Mouse (Mus musculus): ENCODE results near the gene Polr2l. TPM values are rescaled to one million over a fixed set of nuclear protein-coding genes. Genes with fewer than 3 reads are reported as not detected.

Gene Polr2l
- 41.7 and 43.9 TPM in 2 replicates for polyA plus RNA-seq (2015; fragmentation: Nextera tagmentation; extraction: Ambion mirVana)

DNA sequence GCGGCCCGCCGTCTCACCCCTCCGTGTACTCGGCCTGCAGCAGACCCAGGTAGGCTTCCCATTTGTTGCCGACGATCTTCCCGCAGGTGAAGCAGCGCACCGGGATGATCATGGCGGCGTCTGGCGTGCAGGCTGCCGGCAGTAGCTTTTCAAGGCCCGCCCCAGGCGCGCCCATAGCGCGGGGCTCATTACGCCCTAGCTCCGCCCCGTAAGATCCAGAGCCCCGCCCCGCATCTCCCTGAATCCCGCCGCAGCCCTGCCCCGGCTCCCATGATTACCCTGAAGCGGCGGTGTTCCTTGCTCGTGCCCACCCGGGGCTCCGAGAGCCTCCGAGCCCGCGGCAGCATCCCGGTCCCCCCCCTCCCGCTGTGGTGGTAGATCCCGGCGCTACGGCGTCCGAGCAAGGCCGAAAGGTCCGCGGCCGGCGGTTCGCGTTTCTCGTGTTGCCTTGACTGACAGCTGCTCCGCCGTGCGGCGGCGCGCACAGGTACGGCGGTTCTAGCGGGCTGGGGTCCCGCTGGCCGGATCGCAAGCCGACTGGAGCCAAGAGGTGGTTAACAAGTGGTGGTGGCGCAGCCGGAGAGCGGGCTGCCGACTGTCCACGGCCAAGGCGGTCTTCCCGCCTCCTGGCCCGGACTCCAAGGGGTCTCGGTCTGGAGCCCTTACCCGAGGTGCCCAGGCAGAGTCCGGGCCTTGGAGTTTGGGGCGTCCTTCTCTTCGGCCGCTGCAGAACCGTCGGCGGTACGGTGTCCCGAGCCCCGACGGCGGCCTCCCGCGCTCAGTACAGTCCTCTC is at the start of gene Polr2l, which contains the start of gene Tspan4:
Gene Polr2l, minus strand, starts transcription at position 122 of the 794 bp plus-strand sequence.
Gene Tspan4, plus strand, starts transcription at position 230 of the 794 bp plus-strand sequence.
- ATAC-seq (ENCODE audit: insufficient read depth): peak; percentile 75

GRCm38 (mm10) chr7:141524271-141524670 is 49.3 kb upstream of the Polr2l start:
- H3K4me3 ChIP-seq (replicated peaks): no peak overlapping the region
- H3K27ac ChIP-seq (replicated peaks): no peak overlapping the region
- no peak overlapping the region for H3K9ac ChIP-seq
- 68% methylated on average over 4 of the region's 4 CpGs for WGBS (ENCODE audit: insufficient replicate concordance)
- H3K9me3 ChIP-seq (replicated peaks): no peaks in the 10 kb centered on the region
- peaks cover 20% of the 10 kb centered on the region for H3K4me1 ChIP-seq (replicated peaks)
- no peaks in the 10 kb centered on the region for H3K27me3 ChIP-seq
- no peak overlapping the region for H3K4me2 ChIP-seq
- H3K36me3 ChIP-seq (replicated peaks): peaks cover 73% of the 10 kb centered on the region
- no peak for ATAC-seq (ENCODE audit: insufficient read depth)

More for the DNA sequence above, at the start of gene Polr2l, which contains the start of gene Tspan4:
- peak within 1 kb of the TSS; percentile 99 for H3K4me2 ChIP-seq
- H3K36me3 ChIP-seq (replicated peaks): peaks cover 30% of the 10 kb centered on the region
- H3K4me3 ChIP-seq (replicated peaks): peak within 1 kb of the TSS; percentile 74
- WGBS (ENCODE audit: insufficient replicate concordance): under 1% methylated on average over 87 of the region's 87 CpGs
- H3K9me3 ChIP-seq (replicated peaks): no peaks in the 10 kb centered on the region
- H3K4me1 ChIP-seq (replicated peaks): peaks cover 61% of the 10 kb centered on the region
- no peaks in the 10 kb centered on the region for H3K27me3 ChIP-seq
- H3K9ac ChIP-seq: peak within 1 kb of the TSS; percentile 81
- H3K27ac ChIP-seq (replicated peaks): peak within 1 kb of the TSS; percentile 91

DNA sequence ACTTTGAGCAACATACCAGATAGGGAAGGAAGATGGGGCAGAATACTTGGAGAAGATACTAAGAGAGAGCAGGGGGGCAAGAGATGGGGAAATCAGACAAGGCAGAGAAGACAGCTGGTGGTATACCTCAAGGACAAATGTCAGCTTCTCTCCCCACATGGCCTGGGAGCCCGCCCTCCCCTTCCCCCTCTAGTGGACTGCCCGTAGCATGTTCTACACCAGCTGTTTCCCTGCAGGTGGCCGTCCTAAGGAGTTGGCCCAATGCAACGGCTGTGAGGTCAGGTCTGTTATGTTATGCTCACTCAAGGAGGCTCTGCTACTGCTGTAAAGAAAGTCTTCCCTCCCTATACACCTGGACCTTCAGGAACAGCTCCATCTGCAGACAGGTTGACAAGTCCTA is 48.1 kb upstream of the Polr2l start:
- no peaks in the 10 kb centered on the region for H3K9me3 ChIP-seq (replicated peaks)
- H3K27me3 ChIP-seq: no peaks in the 10 kb centered on the region
- H3K4me2 ChIP-seq: no peak overlapping the region
- no peak overlapping the region for H3K9ac ChIP-seq
- H3K4me1 ChIP-seq (replicated peaks): peaks cover 21% of the 10 kb centered on the region
- no peak for ATAC-seq (ENCODE audit: insufficient read depth)
- H3K36me3 ChIP-seq (replicated peaks): peaks cover 67% of the 10 kb centered on the region
- H3K27ac ChIP-seq (replicated peaks): no peak overlapping the region
- H3K4me3 ChIP-seq (replicated peaks): no peak overlapping the region
- 54% methylated on average over 4 of the region's 4 CpGs for WGBS (ENCODE audit: insufficient replicate concordance)

DNA sequence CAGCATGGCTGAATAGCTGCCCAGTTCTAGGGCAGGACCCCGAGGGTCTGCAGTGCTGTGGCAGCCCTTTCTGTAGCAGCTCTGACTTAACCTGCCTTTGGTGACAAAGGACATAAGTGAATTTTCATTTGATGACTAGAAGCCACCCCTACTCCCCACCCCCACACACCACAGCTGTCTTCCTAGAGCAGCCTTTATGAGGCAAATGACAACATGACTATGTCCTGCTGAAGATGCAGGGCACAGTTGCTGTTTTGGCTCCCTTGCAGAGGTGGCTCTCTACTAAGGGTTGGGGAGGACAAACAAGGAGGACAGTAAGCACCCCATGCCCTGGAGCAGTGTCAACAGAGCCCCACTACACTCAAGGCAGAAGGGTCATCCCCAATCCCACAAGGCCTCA is 44.9 kb upstream of the Polr2l start:
- H3K36me3 ChIP-seq (replicated peaks): peaks cover 62% of the 10 kb centered on the region
- no peak for ATAC-seq (ENCODE audit: insufficient read depth)
- 58% methylated on average over 1 of the region's 1 CpGs for WGBS (ENCODE audit: insufficient replicate concordance)
- no peaks in the 10 kb centered on the region for H3K9me3 ChIP-seq (replicated peaks)
- peaks cover 33% of the 10 kb centered on the region for H3K4me1 ChIP-seq (replicated peaks)
- H3K9ac ChIP-seq: no peak overlapping the region
- H3K4me3 ChIP-seq (replicated peaks): no peak overlapping the region
- H3K27ac ChIP-seq (replicated peaks): no peak overlapping the region
- no peaks in the 10 kb centered on the region for H3K27me3 ChIP-seq
- no peak overlapping the region for H3K4me2 ChIP-seq

GRCm38 (mm10) chr7:141518926-141519325 is 44.0 kb upstream of the Polr2l start:
- peak overlapping the region; percentile 31; the same call in 1 of the 2 replicates for H3K9ac ChIP-seq
- H3K36me3 ChIP-seq (replicated peaks): peaks cover 60% of the 10 kb centered on the region
- H3K27me3 ChIP-seq: no peaks in the 10 kb centered on the region
- ATAC-seq (ENCODE audit: insufficient read depth): peak; percentile 78
- H3K4me1 ChIP-seq (replicated peaks): peaks cover 33% of the 10 kb centered on the region
- H3K4me2 ChIP-seq: peak overlapping the region; percentile 11; the same call in 1 of the 2 replicates
- H3K9me3 ChIP-seq (replicated peaks): no peaks in the 10 kb centered on the region
- H3K4me3 ChIP-seq (replicated peaks): no peak overlapping the region
- 14% methylated on average over 3 of the region's 3 CpGs for WGBS (ENCODE audit: insufficient replicate concordance)
- H3K27ac ChIP-seq (replicated peaks): peak overlapping the region; percentile 72

DNA sequence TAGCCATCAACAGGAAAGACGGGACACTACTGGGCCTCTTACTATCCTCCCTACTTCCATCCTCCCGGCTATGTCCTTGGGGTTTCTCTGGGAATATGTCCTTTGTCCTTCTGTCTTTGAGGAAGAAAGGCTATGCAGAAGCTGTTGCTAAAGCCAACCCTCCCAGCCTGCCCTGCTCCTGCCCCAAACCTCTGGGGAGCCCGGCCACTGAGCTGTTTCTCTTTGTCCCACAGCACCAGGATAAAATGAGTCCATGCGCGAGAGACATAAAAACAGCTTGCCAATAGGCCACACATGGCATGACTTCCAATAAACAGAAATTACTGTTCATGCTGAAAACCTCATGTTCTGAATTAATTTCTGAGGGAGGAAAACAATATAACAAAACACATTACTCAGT is 43.4 kb upstream of the Polr2l start:
- no peak for ATAC-seq (ENCODE audit: insufficient read depth)
- H3K9ac ChIP-seq: no peak overlapping the region
- no peaks in the 10 kb centered on the region for H3K9me3 ChIP-seq (replicated peaks)
- H3K4me2 ChIP-seq: no peak overlapping the region
- peaks cover 33% of the 10 kb centered on the region for H3K4me1 ChIP-seq (replicated peaks)
- H3K4me3 ChIP-seq (replicated peaks): no peak overlapping the region
- H3K27ac ChIP-seq (replicated peaks): peak overlapping the region; percentile 72
- H3K27me3 ChIP-seq: no peaks in the 10 kb centered on the region
- H3K36me3 ChIP-seq (replicated peaks): peaks cover 60% of the 10 kb centered on the region
- WGBS (ENCODE audit: insufficient replicate concordance): 86% methylated on average over 5 of the region's 5 CpGs

DNA sequence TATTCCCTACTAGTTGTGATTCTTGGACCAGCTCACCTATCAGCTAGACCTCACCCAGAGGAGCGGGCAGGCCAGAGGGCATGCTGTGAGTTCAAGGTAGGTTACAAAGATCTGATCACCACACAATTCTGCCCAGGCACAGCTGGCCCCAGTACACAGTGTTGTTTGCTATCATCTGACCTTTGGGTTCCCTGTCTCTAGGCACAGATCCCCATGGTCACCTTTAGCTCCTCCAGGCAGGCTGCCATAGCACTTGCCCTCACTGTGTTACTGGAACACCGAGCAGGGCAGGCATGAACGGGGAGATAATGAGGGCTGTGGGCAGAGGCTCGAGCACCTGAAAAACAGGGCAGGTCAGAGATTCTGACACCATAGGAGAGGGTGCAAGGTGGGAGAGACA is 42.7 kb upstream of the Polr2l start:
- Histone ChIP-seq H3K27ac (replicated peaks) (peak overlapping the region; percentile 64), H3K4me3 (replicated peaks) (no peak overlapping the region), H3K27me3 (no peaks in the 10 kb centered on the region), H3K4me1 (replicated peaks) (peaks cover 33% of the 10 kb centered on the region), H3K36me3 (replicated peaks) (peaks cover 64% of the 10 kb centered on the region), H3K4me2 (no peak overlapping the region), H3K9ac (no peak overlapping the region), H3K9me3 (replicated peaks) (no peaks in the 10 kb centered on the region)
- 47% methylated on average over 4 of the region's 4 CpGs for WGBS (ENCODE audit: insufficient replicate concordance)
- peak; percentile 47 for ATAC-seq (ENCODE audit: insufficient read depth)

- 80% methylated on average over 8 of the region's 8 CpGs for WGBS (ENCODE audit: insufficient replicate concordance)
- Histone ChIP-seq H3K9ac (no peak overlapping the region), H3K36me3 (replicated peaks) (peaks cover 73% of the 10 kb centered on the region), H3K27ac (replicated peaks) (no peak overlapping the region), H3K4me2 (no peak overlapping the region), H3K9me3 (replicated peaks) (no peaks in the 10 kb centered on the region), H3K4me1 (replicated peaks) (peaks cover 48% of the 10 kb centered on the region), H3K4me3 (replicated peaks) (no peak overlapping the region), H3K27me3 (no peaks in the 10 kb centered on the region)
- ATAC-seq (ENCODE audit: insufficient read depth): no peak
Measured at GRCm38 (mm10) chr7:141510681-141511191, 35.8 kb upstream of the Polr2l start.

DNA sequence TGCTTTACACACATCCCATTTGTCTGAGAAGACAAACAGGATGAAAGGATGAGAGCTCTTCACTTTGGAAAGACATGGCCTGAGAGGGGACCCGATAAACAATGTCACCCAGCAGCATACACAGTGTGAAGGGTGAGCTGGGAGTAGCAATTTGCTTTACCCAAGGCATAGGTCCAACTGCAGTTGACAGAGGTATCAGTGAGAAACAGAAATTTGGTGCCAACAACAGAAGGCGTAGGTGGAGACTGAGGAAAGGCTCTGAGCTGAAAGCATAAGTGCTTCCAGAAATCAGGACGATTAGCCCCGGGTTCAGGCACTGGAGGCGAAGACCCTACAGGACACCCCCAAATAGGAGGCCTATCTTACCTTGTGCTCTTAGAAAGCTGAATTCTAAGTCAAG is 35.3 kb upstream of the Polr2l start:
- H3K27ac ChIP-seq (replicated peaks): no peak overlapping the region

GRCm38 (mm10) chr7:141508160-141508559 is 33.2 kb upstream of the Polr2l start:
- ATAC-seq (ENCODE audit: insufficient read depth): peak; percentile 78
- Histone ChIP-seq H3K27ac (replicated peaks) (peak overlapping the region; percentile 90), H3K9ac (peak overlapping the region; percentile 77), H3K4me1 (replicated peaks) (peaks cover 58% of the 10 kb centered on the region), H3K4me2 (peak overlapping the region; percentile 77), H3K9me3 (replicated peaks) (no peaks in the 10 kb centered on the region), H3K36me3 (replicated peaks) (peaks cover 56% of the 10 kb centered on the region), H3K27me3 (no peaks in the 10 kb centered on the region), H3K4me3 (replicated peaks) (peak overlapping the region; percentile 73)

More for the DNA sequence above, 35.3 kb upstream of the Polr2l start:
- Histone ChIP-seq H3K4me3 (replicated peaks) (no peak overlapping the region), H3K27me3 (no peaks in the 10 kb centered on the region), H3K4me2 (no peak overlapping the region), H3K4me1 (replicated peaks) (peaks cover 48% of the 10 kb centered on the region), H3K9me3 (replicated peaks) (no peaks in the 10 kb centered on the region), H3K36me3 (replicated peaks) (peaks cover 68% of the 10 kb centered on the region), H3K9ac (no peak overlapping the region)
- ATAC-seq (ENCODE audit: insufficient read depth): no peak
- 85% methylated on average over 5 of the region's 5 CpGs for WGBS (ENCODE audit: insufficient replicate concordance)

DNA sequence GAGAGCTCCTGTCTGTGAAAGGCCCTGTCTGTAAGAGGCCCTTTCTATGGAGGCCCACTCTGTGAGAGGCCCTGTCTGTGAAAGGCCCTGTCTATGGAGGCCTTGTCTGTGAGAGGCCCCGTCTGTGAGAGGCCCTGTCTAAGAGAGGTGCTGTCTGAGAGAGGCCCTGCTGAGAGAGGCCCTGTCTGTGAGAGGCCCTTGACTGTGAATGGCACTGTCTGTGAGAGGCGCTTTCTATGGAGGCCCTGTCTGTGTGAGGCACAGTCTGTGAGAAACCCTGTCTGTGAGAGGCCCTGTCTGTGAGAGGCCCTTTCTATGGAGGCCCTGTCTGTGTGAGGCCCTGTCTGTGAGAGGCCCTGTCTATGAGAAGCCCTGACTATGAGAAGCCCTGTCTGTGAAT is 31.3 kb upstream of the Polr2l start:
- WGBS (ENCODE audit: insufficient replicate concordance): 46% methylated on average over 2 of the region's 2 CpGs
- H3K9me3 ChIP-seq (replicated peaks): no peaks in the 10 kb centered on the region
- peak overlapping the region; percentile 90 for H3K27ac ChIP-seq (replicated peaks)
- H3K27me3 ChIP-seq: no peaks in the 10 kb centered on the region
- H3K36me3 ChIP-seq (replicated peaks): peaks cover 40% of the 10 kb centered on the region
- H3K4me2 ChIP-seq: peak overlapping the region; percentile 77
- H3K9ac ChIP-seq: peak overlapping the region; percentile 77
- peaks cover 70% of the 10 kb centered on the region for H3K4me1 ChIP-seq (replicated peaks)
- ATAC-seq (ENCODE audit: insufficient read depth): peak; percentile 70
- peak overlapping the region; percentile 73 for H3K4me3 ChIP-seq (replicated peaks)
